Mouse (Mus musculus): ENCODE results near the gene Adgrg5.

Adgrg5 gene

GRCm38 (mm10) chr8:94923405-94923804, at the start of gene Adgrg5:
Gene Adgrg5, plus strand, starts transcription at chr8:94923694.
- no peak for DNase-seq

GRCm38 (mm10) chr8:94874358-94874757, 49.1 kb upstream of the Adgrg5 start:
- peak; percentile 56 to 65 for DNase-seq

DNA sequence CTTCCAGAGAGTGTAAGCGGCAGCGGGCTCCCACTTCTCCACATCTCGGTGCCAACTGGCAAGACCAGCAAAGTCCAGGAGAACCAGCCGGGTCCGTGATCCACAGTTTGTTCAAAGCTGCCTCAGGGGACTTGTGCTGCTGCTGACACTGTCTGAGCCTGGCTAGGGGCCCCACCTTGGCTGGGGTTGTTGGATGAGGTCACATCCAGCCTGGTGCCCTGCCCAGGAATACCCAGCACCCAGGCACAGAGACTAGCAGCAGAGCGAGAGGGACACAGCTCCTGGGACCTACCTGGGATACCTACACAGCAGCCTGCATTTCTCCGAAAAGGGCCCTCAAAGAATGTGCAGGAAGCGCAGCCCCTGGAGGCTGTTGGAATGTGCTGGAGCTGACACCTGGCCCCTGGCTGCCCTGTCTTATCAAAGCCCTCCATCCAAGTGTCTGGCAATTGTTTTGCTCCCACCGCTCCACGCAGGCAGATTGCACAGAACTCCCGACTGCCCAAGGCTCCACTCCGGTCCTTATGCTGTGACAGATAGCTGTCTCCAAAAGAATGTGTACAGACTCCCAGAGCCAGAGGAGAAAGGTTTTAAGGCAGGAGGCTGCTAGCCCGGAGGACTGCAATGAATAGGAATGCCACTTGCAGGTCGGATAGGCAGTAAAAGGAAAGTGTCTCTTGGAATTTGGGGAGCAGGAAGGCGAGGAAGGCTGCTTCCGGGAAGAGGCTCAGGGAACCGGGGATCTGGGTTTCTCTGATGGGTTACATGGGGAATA, 48.2 kb upstream of the Adgrg5 start:
- no peak for DNase-seq

DNA sequence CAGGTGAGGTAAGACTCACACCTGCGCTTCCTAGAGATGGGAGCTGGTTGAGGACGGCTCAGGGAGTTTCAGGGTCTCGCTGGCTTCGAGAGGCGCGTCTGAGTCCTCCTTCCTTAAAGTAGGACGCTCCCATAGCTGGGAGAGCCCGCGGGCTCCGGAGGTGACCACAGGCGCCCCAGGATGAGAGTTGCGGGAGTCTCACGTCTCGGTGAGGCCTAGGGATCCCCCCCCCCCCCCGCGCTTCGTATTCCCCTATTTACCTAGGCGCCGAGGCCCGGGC, 47.7 kb upstream of the Adgrg5 start:
- DNase-seq: no peak

GRCm38 (mm10) chr8:94876197-94876730, 47.2 kb upstream of the Adgrg5 start, which contains the start of gene Dok4:
Gene Dok4, minus strand, starts transcription at chr8:94876330.
- peak; percentile 85 to 90 for DNase-seq

- DNase-seq: no peak
Measured at GRCm38 (mm10) chr8:94876820-94877219, 46.7 kb upstream of the Adgrg5 start.

DNA sequence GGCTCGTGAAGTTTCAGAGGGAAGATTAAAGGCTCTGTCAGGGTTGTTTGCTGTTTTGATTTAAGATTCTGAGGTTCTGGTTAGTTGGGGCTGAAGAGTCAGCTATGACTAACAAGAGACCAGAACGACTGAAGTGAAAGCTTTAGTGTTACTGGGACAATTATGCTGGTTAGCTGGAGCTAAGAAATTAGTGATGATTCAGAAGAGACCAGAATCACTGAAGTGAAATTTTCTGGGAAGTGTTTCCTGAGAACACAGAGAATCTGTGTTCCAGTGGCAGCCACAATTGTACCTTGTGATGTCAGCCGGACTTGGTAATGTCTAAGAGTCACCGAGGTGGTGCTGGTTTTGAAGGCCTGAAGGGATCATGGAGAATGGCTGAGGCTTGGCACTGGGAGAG, 42.8 kb upstream of the Adgrg5 start:
- no peak for DNase-seq

GRCm38 (mm10) chr8:94888383-94889036, 35.0 kb upstream of the Adgrg5 start:
- DNase-seq: no peak

DNA sequence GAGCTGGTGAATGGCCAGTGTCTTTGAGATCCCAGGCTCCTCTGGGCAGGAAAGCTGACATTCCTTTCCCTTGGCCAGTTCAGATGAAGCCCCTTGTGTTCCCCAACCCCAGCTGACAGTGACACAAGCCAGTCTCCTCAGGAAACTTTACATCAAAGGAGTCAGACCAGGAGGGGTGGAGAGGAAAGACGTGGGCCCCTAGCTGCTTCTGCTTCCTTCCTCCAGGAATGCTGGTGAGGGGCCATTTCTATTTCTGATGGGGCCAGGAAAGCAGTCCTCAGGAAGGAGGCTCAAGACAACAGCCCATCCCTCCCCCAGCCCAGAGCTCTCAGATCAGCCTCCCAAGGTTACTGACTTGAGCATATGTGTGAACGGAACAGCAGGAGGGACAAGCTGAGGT, 30.6 kb upstream of the Adgrg5 start:
- no peak for DNase-seq

DNA sequence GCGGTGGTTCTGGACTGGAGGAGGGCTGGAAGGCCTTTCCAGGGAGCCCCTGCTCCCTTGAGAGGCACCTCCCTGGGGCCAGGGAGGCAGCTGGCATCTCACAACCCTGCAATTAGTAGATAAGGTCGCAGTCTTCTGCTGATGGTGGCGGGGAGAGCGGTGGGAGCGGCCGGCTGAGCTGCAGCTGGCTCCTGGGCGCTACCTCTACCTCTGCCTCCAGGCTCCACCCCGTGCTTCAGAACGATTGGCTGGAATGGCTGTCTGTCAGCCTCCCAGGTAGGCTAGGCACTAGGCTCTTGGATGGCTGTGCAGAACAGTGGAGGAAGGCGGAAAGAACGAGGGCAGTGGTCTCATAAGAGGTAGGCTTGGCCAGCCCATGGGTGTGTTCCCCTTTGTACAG, 24.2 kb upstream of the Adgrg5 start:
- no peak for DNase-seq

DNA sequence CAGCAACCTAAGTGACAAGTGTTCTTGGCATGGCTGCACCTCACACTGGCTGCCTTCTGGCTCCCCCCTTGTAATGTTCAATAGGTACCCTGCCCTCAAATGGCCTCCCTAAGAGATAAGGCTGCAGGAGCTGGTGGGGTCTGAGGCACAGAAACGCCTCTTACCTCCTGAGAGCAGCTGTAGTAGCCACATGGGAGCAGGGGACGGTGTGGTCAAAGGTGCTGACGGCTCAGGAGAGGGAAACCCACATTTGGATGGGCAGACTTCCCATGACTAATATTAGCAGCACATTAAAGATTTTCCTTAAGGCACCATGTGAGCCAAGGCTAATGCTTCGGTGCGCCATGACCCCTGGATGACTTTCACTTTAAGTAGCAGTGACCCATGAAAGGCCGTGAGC, 22.9 kb upstream of the Adgrg5 start:
- no peak for DNase-seq

- DNase-seq: no peak
Measured at GRCm38 (mm10) chr8:94901031-94901430, 22.5 kb upstream of the Adgrg5 start.

DNA sequence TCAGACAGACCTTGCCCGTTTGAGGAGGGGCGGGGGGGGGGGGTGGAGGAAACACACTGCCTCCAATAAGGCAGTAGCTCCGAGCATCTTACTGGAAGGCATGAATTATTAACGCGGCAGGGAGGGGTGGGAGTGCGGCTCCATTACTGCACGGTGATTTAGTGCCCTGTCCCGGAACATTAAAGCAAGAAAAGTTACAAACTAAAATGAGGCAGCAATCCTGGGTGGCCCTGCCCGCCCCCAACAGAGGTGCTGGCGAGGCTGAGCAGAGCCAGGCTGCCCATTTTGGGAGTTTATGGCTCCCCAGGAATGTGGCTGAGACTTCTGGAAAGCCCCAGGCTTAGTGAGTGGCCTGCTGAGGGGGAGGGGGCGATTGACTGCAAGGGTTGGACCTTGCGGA, 19.8 kb upstream of the Adgrg5 start:
- no peak for DNase-seq

DNA sequence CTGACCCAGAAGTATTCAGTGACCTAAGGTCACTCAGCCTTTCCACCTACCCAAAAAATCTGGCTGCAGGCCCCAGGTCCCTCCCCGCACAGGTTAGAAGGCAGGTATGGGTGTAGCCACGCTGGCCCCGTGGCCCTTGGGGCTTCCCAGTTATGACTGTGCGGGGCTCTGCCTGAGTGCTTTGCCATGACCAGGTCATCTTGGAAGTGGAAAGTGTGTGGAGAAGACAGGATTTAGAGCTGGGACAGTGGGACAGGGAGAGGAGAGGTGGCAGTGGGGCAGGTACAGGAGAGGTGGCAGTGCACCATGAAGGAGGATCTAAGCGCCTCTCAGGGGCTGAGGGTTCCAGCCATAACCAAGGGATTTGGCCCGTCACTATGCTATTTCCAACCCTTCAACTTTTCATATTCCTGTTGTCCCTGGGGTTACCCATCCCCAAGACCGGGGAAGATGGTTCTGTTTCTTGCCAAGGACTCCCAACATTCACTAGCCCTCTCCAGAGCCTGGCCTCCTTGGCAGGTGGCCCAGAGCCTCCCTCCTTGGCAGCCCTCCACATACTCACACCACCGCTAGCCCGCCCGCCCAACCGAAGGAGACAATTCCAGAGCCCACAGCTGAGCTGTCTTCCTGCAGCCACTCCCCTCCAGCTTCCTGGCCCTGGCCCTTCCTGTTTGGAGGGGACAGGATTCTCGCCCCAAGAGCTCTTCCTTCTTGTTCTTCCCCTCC, 18.9 kb upstream of the Adgrg5 start:
- DNase-seq: no peak

- no peak for DNase-seq
Measured at GRCm38 (mm10) chr8:94907591-94908300, 15.7 kb upstream of the Adgrg5 start.

GRCm38 (mm10) chr8:94908847-94909246, 14.6 kb upstream of the Adgrg5 start:
- DNase-seq: peak; percentile 59 to 69

DNA sequence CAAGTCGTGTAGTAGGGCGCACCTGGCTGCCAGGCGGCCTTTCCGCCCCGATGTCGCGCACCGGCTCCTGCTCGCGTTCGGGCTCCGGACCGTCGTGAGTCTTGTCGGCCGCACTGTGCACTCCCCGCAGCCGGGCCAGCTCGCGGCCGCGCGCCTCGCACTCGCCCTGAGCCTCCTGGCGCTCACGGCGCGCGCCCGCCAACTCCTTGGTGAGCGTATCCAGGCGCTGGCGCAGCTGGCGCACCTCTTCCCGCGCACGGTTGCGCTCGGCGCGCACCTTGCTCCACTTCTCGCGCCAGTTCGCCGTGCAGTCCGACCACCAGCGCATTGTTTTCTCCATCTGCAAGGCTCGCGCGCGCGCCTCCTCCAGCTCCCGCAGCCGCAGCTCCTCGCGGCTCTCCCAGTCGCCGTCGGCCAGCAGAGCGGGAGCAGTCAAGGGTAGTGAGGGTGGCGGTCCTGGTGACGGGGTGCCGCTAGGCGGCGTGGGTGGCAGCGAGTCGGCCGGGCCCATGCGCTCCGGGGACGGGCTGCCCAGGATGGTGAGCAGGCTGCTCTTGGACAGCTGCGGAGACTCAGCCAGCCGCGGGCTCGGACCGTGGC, 10.3 kb upstream of the Adgrg5 start:
- DNase-seq: no peak

DNA sequence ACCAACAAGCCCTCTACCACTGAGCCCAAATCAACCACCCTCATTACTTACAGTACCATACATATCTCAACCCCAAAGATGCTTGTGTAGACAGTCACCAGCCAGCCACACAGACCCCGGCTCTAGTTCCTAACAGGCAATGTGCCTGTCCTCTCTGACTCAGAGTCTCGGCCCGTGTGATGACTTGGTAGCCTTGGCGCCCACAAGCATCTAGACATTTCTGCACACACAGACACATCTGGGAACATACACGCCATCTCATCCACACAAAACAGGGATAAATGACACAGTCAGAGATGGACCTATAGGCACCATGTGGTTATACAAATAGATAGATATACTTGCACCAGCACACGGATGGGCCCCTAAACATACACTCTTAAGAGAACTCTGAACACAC, 9.2 kb upstream of the Adgrg5 start:
- DNase-seq: no peak

DNA sequence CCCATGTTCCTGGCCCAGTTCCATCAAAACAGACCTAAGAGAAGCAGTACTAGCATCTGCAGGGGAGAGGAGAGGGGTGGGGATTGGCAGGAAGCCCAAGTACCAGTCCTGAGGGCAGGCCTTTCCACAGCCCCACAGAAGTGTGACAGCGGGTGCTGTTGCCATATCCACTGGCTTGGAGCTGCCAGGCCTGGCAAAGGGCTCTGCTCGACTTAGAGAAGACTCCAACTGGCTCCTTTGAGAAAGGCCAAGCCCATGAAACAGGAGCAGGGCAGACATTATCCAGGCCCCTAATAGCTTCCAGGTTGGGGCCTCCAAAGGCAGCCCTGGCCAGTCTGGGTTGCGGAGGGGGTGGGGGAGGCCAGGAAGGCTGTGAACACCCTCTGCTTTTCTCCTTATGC, 8.8 kb upstream of the Adgrg5 start:
- DNase-seq: no peak

- DNase-seq: no peak
Measured at GRCm38 (mm10) chr8:94916311-94916959, 7.1 kb upstream of the Adgrg5 start.

DNA sequence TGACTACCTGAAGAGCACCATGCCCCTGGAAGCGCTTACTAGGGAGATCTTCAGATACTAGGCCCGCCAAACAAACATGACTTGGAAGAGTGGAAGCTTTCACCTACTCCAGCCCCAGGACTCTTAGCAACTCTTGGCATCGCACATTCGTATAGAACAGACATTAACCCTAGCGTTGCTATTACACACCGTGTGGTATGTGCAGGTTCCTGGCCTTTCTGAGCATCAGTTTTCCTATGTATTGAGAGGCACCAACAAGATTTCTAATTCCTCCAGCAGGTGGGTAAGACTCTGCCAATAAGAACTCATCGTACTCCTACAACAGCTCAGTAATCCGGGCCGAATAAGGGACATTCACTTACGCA, 6.6 kb upstream of the Adgrg5 start:
- DNase-seq: no peak

GRCm38 (mm10) chr8:94917352-94917751, 6.1 kb upstream of the Adgrg5 start:
- DNase-seq: peak; percentile 78 to 83

Data from thymus, postnatal 36 days (tissue).